Mouse (Mus musculus) CD4-positive, CD25-positive, alpha-beta regulatory T cell, adult 4 months (primary cell): ENCODE measurements around the gene Fcna. TPM values are rescaled to one million over a fixed set of nuclear protein-coding genes. Genes with fewer than 3 reads are reported as not detected.

Experiments
- ATAC-seq: one replicate; pipeline ENCODE4 v1.8.0; 2017
- polyA plus RNA-seq, 2 experiments: library from polyadenylated mRNA; unstranded; fragments of 100-300 nt; shearing (Covaris generic); gene quantifications; one replicate each; pipeline ENCODE4 v1.2.1; 2017

Fcna gene
- polyA plus RNA-seq, 2 experiments from 2014 or later = 1.8 to 3.5 TPM

DNA sequence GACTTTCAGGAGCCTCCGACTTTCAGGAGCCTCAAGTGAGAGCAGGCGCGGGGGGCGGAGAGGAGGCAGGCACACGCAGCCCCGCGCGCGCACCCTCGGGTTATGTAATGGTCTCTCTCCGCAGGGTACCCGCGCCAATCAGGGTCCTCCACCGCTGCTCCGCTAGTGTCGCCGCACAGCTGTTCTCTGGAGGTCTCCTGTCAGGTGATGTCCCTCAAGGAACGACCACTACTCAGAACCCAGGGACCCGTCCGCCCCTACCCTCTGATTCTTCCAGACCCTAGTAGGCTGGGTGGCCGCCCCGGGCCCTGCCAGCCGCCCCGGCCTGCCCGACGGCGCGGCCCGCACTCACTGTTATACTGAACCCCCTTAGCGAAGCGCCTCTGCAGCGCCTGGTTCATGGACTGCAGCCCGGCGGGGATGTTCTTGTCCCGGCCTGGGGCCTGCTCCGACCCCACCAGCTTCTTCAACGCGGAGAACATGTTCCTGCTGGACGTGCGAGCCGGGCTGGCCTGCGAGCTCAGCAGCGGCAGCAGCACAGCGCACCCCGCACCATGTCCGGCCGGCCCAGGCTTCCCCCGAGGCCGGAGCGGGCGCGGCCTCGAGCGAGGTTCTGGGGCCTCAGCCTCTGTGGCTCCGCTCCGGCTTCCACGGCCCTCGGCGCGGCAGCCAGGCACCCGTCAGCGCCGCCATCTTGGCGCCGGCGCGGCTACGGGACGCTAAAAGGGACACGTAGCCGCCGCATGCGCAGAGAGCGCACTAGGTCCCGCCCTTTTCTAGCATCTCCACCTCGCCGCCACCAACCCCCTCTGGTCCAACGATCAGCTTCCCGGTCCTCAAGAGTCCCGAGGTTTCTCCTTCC lies 19.8 kb downstream of the Fcna start, which contains the start of gene Rabl6:
Gene Rabl6 (minus strand): TSS at position 761 of the 862 bp plus-strand sequence.
- ATAC-seq = peak; percentile 82

DNA sequence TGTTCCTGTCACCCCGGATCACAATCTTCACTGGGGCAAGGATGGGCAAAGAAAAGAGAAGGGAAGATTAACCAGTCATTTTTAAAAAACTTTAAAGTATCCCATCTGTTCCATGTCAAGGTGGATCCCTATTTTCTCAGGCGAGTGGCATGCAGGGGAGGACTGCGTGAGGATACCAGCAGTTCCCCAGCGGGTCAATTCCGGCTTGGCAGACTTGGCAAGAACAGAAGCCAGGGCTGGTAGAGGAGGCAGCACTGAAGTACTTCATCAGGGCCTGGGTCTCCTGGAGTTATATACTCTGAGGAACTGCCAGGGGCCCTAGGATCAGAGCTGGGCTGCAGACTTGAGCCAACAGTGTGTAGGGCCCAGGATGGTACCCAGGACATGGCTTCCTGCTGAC lies 25.3 kb downstream of the Fcna start:
- ATAC-seq = no peak

DNA sequence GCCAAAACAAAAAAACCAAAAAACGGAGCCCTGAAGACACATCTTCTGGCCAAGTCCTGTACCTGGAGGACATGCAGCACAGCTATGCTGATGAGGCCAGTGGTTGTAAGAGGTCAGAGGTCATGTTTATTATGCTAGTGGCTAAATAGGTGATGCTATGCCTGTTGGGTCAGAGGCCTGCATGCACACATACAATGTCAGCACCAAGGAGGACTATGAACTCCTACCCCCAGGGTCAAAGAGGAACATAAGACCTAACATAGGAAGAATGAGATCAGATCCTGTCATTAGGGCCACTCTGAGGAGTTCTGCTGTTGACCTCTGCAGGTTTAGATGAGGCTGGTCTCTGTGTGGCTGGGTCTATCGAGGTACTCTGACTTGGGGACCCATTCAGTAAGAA lies 27.8 kb downstream of the Fcna start:
- no peak for ATAC-seq

DNA sequence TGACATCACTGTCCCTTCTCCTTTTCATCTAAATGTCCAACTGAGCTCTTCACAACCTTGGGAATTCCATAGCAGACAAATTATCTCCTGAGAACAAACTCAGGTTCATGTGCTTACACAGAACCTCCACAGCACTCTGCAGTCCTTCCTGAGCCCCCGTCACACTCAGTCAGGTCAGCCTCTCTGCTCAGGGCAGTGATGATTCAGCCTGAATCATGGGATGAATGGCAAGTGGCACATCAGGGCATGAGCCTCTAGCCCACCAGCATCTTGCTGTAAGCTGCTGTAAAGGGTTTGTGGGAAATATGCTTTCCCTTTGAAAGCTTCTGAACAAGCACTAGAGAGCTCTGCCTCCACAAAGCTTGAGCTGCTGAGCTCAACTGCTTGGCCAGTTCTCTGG lies 29.1 kb downstream of the Fcna start:
- ATAC-seq = no peak

DNA sequence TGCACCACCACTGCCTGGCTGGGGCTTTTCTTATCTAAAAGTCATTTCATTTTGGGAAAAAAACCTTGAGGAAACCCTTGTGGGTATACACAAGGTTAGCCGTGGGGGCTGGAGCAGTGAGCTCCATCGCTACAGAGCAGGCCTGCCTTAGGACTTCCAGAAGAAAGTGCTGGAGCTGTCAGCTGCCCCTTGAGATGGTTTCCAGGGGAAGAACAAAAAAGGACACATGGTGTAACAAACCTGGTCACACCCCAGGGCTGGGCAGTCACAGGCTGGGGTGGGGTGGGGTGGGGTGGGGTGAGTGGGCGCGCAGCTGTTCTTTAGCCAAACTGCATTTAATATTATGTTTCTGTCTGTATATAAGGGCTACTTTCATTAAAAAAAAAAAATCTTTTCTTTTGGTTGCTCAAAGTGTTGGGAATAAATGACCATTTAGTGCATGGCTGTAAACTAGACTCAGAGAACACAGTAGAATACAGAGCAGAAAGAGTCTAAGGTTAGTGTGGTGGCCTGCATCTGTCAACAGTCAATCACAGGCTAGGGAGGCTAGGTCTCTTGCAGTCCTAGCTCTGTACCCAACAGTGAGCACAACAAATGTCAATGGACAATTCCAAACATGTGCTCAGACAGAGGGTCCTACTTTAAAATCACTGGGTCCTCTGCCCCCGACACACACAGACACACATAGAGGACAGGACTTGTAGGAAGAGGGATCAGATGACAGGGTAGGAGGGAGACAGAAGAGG lies 30.9 kb downstream of the Fcna start:
- no peak for ATAC-seq

DNA sequence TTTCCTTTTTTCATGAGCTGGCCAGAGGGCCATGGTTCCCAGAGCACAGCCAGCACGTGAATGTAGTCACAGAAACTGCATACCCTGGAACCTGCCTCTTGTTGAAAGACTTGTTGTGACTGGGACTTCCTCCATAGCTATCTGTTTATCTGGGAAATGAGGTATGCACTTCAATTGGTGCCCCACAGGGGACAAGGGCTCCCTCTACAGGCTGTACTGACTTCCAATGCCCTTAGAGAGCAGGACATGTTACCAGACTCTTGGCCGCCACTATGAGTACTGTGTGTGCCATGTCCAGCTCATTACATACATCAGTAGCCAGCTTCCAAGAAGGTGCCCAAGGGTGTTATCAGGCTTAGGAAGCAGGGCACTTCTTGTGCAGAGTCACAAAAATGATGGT lies 36.0 kb downstream of the Fcna start:
- no peak for ATAC-seq

DNA sequence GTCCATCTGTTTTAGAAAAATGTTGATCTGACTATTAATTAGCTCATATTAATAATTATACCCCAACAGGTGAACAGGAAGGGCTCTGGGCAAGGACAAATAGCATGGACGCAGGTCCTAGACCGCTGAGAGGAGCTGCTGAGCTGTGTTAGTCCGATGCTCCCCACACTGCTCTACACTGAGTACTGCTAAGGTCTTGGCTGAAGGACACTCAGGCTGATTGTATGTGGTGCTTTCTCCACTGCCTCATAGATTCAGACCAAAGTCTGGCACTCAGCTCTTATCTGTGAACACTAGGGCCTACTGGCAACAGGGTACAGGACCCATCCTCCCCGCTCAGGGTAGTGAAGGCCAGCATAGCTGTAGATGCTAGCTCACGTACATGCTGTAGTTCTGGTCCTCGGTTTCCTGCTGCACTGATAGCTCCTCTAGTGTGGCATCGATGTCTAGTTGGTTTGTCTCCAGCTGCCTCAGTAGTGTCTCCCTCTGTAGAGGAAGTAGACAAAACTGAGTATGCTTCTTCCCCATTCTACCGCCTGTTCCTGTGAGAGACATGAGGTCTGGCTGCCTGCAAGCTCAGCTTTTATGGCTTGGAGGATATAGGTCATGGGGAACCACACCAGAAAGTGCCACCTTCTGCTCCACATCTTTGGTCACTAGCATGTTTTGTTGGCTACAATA lies 39.5 kb downstream of the Fcna start:
- no peak for ATAC-seq

DNA sequence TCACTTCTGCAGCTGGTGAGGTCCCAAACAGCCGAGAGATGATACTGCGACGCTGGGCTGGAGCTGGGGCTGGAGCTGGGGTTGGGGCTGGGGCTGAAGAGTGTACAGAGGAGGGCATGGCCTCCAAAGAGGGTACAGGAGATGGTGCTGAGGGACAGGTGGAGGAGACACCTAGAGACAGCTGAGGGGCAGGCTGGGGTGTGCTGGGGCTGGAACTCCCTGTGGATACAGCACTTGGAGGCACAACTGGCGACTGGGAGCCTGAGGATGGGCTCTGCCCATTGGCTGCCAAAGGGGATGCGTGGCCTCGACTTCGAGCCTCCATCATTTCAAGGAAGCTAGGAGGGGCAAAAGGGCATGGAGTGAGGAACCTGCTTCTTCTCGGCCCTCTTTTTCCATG lies 40.5 kb downstream of the Fcna start:
- no peak for ATAC-seq

DNA sequence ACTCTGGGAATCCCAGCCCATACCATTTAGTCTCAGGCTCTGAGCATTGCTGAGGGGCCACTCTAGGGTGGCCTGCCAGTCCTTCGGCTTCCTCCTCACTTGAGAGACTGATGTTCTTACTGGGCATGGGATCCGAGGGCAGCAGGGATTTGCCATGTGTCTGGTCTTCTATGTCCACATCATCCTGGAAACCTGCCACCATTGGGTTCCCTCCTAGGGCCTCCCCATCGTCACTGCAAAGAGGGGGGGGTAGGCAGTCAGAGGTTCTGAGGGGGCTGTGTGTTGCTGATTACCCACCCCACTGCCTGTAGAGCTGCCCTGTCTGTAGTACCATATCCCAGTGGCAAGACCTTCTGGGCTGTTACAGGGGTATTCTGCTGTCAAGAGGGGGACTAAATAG lies 42.2 kb downstream of the Fcna start:
- no peak for ATAC-seq

DNA sequence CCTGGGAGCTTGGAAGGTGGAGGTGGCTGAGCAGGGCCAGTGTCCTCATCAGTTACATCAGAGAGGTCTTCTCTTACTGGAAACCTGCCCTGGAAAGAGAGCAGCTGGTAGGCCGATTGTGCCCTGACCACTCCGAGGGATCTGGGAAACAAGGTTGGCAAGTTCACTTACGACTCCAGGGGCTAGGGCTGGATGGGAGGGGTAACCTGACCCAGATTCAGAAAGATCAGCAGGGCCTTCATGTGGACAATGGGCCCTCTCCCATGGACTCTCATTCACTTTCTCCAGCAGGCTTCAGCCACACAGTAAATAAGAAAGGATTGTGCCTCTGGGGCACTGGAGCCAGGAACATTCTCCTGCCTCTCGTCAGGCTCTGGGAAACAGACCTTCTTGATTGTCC lies 43.0 kb downstream of the Fcna start:
- ATAC-seq = no peak

DNA sequence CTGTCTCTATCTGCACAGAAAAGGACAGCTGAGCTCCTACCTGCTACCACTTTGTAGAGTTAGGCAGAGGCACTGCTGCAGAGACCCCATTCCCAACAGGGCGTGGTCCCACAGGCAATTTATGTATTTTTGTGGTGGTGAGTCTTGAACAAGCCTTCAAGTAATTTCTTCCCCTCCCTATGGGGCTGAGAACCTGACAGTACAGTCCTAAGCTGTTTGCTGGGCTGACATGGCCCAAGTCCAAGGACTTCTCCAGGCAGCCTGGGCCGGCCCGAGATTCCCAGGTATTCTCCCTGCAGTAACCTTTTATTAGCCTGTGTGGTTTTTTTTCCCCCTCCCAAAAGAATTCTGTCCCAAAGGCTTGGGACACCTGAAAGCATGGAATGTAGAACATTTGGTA lies 43.7 kb downstream of the Fcna start:
- ATAC-seq = no peak

DNA sequence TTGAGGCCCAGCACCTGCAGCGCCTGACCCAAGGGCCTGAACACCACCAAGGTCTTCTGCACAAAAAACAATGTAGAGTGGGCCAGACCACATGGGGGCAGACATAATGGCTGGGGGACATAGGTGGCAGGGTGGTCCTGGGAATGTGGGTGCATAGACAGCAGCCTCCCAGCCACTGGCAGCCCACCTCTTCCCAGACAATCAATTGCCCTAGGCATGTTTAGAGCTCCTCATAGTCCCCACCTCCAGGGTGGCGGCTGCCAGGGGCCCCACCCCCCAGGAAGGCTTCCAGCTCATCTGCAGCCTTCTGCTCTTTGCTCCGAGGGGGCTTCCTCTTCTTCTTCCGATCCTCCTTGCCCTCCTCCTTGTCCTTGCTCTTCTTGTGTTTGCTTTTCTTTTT lies 44.3 kb downstream of the Fcna start:
- ATAC-seq = no peak

DNA sequence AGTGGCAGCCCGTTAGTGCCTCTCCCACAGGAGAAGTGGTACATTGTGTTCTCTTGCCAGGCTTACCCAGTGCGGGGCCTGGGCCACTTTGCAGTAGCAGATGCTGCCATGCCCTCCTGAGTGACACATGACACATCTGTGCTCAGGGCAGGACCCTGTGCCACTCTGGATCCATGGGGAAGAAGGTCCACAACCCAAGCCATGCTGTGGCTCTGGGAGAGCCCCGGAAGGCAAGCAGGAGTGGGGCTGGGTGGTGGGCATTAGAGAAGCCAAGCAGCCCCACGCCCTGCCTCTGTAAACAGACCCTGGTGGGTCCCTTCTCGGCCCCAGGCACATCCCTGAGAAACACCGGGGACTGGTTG lies 44.7 kb downstream of the Fcna start:
- ATAC-seq = no peak

DNA sequence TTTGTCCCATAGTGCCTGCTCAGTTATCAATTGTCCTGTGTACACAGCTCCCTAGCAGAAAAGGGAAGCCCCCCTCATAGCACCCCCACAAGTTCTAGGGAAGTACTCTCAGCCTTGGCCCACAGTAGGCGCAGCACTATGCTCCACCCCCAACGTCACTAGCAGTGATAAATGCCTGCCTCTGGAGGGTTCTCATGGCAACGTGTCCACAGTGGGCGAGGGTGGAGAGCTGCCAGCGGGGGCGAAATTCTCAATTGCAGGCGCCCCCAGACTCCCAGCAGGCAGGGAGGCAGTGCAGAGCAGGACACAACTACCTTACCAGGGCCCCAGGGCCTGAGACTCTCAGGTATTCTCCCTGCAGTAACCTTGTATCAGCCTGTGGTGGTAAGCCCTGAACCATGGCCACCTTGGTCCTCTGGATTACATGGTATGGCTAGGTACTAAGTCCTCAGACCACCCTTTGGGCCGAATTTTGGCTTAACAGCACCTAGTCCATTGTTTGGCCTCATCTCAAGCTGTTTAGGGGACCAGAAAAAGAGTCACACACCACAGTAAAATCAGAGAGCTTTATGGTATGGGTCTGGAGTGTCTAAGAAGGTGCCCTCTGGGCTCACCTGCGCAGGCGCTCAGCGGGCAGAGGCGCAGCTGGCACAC lies 45.2 kb downstream of the Fcna start:
- ATAC-seq = no peak

DNA sequence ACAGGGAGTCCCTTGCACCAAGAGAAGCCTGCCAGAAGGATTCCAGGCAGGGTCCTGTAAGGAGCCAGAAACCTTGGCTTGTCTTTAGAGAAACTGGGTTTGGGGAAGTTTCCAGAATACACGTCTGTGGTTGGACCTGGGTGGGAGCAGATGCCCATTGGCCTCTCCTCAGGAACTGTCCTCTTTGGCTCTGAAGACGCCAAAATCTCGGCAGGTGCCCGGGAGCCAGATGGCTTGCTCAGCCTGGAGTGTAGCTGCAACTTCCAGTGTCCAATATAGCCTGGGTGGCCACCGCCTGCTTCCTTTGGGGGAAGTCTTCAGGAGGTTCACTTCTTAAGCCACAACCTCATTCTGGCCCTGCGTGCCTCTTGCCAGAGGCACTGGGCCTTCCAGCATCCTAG lies 45.9 kb downstream of the Fcna start:
- no peak for ATAC-seq

DNA sequence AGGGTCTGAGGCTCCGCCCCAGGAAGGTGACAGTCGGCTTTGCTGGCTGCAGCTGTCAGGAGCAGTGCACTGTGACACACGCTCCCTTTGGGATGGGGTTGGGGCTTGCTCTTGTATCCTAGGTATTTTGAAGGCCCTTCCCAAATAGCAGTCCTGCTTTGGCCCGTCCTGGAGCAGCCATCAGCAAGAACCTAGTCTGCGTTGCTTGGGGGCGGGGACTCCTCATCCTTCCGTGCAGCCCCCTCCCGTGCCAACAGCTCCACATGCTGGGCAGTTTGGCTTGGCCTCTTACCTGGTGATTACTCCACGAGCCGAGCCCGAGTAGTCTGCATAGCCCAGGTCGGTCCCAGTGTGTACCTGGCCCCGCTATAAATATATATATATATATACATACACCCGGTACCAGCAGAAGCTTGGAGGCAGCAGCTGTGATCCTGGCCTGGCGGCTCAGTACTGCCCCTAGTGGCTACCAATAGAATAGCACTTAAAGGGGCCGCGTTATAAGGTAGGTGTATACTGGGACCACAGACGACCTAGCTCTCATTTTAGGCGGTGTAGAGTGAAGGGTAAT lies 46.5 kb downstream of the Fcna start, which contains the start of gene Ajm1:
Gene Ajm1 (minus strand): TSS at position 464 of the 571 bp plus-strand sequence.
- ATAC-seq = peak; percentile 82

DNA sequence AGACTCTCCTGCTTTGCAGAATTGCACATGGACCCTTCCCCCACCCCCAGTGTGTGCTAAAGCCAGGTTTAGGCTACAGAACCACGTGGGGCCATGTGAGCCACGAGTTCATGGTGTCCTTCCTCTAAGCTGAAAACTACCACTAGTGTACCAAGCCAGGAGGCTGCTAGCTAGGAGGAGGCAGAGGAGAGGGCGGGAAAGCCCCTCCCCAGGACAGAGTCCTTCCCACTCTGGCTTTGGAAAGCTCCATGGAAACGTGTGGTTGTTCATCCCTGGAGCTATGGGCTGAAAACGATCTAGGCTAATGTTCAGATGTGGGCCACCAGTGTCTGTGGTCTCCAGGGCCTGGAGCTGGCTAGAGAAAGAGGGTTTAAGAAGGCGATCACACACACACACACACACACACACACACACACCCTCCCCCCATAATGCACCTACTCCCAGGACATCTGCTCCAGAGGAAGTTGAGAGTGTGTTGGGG lies 47.2 kb downstream of the Fcna start:
- no peak for ATAC-seq

DNA sequence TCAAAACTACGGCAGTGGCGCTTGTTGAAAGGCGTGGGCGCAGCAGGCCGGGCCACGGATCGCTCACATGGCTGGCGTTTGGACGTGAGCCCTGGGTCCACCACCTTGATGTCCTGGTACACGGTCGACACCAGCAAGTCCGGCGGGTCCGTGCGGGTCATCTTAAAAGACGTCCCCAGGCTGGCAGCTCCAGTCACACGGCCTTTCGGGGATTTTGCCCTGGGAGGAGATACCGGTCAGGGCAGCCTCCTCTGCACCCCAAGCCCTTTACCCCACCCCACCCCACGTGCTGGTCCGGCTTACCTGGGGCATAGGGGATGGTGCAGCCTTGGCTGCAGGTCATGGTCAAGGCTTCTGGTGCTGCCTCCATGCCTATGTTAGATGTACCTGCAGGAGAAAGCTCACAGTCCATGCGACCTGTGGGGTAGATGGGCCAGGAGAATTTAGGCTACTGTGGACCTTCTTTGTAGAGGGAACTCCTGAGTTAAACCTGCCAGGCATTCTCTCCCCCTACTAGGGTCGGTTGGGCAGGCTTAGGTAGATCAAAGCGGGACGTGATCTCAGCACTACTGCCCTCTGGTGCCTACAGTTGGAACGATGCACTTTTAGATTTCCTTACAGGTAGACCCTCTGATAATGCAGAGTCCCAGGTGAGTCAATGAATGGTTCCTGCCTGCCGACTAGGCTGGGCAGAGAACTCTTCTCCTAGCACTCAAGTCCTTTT lies 47.9 kb downstream of the Fcna start:
- ATAC-seq = peak; percentile 58

DNA sequence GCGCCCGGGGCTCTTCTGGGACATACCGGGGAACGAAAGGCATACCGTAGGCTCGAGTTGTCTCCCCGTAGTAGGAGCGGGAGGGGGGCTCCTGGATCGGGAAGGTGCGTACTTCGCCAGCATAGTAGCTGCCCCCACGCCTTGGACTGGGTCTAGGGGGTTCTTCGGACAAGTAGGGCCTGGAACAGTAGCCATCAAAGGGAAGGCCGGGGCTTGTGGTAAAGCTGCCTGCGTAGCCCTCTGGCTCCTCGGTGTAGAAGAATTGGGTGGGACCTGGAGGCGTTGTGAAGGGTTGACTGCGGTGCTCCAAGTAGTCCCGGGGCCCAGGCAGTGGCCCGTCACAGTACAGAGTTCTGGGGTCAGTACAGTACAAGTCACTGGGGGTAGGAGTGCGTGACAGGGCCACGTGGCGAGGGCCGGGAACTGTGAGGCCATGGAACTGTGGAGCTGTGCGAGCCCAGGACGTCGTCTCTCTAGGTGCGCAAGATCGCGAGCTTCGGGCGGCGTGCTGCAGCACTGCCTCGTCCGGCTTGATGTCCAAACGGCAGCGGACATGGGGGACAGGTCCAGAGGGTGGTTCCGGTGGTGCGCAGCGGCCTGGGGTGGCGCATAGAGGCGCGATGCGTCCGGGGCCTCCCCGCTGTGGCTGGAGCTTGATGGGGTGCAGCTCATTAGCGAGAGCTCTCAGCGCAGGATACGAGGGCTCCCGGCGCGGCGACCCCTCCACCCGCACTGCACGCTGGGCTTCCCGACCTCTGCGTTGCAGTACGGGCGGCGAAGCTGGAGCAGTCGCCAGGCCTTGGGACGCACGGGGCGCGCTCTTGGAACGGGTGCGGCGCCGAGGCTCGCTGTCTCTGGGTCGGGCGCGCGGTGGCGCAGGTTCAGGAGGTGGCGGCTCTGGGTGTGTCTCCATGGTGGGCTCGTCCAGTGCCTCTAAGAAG lies 48.8 kb downstream of the Fcna start:
- no peak for ATAC-seq
